Mouse (Mus musculus): ENCODE results near the gene Myo9a.
"Not testable (repeated sequence)": the region's sequence is repeated elsewhere in the genome, so short reads cannot be mapped to it uniquely, and the experiment has no call there.

The Myo9a gene

DNA sequence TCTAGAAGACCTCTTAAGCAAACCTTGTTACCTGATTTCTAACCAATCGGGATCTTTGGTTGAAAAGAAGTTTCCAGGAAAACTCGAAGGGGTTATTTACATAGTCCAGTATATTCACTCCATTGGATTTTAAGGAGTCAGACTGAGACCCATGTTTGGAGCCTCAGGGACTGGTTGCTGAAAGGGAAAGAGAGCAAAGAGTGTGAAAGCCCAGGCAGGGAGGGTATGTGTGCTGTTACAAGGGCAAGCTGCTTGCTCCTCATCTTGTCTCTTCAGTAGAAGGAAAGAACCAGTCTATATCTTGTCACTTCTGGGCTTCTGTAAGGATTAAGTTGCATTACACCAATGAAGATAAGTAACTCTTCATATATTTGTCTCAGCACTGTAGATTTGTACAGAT is 1.3 kb downstream of the Myo9a start:
- no peak for DNase-seq

DNA sequence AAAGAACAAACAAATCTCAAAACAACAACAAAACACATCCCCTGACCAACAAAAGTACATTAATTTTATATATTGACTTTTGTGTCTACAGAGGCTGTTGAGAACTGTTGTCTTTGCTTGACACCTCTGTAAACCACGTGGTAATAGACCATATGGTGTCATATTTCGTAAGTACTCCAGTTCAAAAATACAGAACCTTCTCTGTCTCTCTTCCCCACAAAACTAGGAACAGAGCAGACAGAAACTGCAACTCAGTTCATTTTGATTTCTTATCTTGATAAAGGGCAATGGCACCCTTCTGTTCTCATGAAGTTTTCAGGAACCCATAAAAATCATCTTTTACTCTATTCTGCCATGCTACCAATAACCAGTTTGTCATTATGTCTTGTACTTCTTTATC is 4.5 kb downstream of the Myo9a start:
- DNase-seq: no peak

DNA sequence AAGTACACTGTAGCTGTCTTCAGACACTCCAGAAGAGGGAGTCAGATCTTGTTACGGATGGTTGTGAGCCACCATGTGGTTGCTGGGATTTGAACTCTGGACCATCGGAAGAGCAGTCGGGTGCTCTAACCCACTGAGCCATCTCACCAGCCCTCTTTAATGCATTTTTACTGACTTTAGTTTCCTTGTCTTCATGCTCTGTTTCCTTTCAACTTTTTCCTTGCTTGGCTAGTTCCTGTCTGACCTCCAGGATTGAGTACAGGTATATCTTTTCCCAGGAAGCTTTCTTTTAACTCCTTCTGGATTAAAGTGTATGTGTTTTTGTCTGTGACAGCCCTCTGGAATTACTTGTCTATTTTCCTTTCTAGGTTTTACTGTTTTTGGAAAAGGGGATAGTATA is 6.3 kb downstream of the Myo9a start:
- DNase-seq: not testable (repeated sequence)

DNA sequence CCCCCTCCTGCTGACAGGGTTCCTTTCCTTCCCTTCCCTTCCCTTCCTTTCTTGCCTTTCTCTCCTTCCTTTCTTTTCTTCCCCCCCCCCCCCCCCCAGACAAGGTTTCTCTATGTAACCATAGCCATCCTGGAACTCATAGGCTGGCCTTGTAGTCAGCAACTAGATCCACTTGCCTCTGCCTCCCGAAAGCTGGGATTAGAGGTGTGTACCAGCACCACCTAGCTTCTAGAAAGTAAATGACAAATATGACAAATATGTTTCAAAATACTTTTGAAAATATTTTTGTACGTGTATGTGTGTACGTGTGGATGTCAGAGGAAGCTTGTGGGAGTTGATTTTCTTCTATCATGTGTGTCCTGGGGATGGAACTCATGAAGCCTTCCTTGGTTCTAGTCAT is 9.8 kb downstream of the Myo9a start:
- DNase-seq: no peak

DNA sequence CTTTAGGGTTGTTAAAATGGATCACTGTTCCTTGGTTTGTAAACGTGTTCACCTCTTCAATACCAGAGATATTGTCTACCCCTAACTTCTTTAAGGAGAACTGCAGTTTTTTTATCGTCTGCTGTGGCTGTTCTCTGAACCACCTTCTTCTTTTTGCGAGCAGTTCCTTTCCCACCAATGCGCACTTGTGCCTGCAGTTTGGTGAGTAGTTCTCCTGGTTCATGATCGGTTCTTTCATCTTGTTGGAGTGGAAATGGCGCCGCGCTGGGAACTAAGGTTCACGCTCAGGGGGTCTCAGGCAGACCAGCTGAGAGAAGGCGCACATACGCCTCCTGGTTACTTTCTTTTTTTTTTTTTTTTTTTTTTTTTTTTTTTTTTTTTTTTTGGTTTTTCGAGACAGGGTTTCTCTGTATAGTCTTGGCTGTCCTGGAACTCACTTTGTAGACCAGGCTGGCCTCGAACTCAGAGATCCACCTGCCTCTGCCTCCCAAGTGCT is 16.3 kb downstream of the Myo9a start:
- DNase-seq: not testable (repeated sequence)

DNA sequence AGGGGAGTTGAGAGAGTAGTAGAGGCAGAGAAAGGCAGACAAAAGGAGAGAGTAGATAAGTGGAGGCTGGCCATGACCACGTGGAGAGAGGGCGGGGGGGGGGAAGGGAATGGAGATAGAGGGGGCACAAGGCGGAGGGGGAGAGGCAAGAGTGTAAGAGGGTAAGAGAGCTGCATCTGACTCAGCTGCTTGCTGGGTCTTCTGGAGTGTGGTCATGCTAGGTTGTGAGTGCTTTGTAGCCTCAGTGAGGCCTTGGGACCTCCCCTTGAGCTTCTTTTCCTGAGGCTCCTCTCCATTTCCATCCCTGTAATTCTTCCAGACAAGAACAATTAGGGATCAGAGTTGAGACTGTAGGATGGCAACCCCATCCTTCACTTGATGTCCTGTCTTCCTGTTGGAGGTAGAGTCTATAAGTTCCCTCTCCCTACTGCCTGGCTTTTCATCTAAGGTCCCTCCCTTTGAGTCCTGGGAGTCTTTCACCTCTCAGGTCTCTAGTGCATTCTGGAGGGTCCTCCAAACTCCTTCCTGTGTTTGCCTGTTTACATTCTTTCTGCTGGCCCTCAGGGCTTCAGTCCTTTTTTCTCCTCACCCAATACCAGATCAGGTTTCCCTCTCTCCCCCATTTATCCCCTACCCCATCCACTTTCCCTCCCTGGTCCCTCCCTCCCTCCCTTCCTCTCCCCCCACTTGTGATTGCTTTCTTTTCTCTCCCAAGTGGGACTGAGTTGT is 55.5 kb downstream of the Myo9a start:
- not testable (repeated sequence) for DNase-seq

DNA sequence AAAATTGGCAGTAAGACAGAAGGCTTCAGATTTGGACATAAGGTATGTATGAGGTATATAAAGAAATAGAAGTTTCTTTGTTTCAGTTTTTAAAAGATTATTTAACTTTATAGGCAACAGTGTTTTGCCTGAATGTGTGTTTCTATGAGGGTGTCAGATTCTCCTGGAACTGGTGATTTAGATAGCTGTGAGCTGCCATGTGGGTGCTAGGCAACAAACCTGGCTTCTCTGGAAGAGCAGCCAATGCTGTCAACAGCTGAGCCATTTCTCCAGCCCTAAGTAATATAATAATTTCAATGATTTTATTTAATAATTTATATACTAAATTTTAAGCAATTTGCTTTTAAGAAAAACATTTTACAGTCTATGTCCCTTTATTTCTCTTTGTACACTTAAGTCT is 133.9 kb downstream of the Myo9a start:
- no peak for DNase-seq

DNA sequence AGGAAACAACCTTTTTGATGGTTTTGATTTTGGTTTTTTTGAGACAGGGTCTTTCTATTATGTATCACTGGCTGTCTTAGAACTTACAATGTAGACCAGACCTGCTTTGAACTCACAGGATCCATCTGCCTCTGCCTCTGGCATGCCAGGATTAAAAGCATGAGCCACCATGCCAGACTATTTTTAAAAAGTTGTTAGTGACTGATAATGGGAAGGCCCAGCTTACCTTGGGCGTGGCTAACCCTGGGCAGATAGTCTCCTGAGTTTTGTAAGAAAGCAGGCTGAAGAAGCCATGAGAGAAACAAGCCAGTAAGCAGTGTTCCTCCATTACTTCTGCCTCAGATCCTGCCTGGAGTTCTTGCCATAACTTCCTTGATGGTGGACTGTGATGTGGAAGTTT is 152.7 kb downstream of the Myo9a start:
- no peak for DNase-seq

DNA sequence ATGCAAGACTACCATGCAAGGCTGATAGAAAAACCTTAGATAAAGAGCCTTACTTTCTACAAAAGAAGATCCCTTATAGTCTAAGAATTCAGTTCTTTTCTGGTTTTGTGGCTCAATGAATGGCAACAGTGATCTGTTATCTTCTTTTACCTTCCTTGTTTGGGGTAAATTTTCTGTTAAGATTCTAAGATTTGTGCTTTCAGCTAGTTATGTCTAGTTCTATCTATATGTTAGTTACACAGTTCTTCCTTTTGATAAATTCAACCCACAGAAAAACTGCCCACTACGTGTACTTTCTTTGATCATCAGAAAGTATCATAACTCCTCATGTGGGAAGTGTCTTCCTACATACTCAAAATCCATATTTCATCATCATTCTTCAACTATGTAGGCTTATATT is 164.1 kb downstream of the Myo9a start:
- DNase-seq: no peak

DNA sequence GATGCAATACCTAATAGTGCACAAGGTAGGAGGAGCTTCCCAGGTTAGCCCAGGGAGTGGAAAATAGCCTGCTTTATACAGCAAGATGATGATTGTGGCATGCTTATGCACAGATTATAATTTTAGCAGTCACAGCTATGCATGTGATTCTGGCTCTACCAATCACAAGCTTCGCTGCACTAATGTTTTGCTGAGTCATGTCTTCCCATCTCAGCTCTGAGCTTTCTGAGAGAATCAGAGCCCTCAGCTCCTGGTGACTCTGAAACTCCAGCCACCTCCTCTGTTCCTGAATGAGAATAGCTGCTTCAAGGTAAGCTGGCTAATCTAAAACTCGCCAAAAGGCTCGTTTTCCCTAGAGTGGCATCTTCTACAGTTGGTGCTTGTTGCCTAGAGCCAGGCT is 179.6 kb downstream of the Myo9a start:
- no peak for DNase-seq

DNA sequence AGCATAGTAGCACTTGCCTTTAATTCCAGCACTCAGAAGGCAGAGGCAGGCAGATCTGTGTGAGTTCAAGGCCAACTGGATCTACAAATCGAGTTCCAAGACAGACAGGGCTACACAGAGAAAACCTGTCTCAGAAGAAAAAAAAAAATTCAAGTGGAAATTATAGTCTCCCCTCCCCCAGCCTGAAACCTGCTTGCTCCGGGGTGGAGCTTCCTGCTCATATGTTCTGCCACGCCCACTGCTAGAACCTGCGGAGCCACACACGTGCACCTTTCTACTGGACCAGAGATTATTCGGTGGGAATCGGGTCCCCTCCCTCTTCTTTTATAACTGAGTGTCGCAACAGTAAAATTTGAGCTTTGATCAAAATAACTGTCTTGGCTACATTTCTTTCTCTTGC is 185.2 kb downstream of the Myo9a start:
- not testable (repeated sequence) for DNase-seq

DNA sequence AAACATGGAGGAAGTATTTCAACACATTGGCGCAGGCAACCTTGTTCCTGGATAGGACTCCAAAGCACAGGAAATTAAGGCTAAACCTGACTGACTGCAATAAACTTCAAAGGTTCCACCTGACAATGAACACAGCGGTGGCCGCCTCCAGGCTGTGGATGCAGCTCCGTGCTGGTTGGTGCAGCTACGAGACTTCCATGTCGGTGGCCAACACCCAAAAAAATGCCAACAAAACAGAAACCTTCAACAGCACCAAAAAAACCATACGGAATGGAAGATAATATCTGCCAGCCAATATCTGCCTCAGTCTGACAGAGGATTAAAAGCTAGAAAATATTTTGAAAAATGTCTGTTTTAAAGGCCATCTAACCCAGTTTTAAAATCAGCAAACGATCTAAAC is 187.8 kb downstream of the Myo9a start:
- DNase-seq: no peak

DNA sequence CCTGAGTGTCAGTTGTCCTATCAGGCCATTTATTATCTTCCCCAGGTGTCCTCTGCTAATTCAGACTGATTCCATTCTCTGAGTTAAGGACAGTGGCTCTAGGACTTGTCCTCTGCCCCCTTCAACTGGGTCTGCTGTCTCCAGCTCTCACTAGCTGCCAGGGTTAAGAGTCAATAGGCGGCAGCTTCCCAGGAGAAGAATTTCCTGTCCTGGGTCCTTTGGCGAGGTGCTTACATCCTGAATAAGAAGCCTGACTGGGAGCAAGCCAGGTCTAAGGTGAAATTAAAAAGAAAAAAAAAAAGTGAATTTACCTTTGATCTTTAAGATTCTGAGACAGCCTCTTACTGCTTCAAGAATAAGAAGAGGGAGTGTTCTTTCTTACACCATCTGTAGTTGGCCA is 189.0 kb downstream of the Myo9a start:
- DNase-seq: no peak

DNA sequence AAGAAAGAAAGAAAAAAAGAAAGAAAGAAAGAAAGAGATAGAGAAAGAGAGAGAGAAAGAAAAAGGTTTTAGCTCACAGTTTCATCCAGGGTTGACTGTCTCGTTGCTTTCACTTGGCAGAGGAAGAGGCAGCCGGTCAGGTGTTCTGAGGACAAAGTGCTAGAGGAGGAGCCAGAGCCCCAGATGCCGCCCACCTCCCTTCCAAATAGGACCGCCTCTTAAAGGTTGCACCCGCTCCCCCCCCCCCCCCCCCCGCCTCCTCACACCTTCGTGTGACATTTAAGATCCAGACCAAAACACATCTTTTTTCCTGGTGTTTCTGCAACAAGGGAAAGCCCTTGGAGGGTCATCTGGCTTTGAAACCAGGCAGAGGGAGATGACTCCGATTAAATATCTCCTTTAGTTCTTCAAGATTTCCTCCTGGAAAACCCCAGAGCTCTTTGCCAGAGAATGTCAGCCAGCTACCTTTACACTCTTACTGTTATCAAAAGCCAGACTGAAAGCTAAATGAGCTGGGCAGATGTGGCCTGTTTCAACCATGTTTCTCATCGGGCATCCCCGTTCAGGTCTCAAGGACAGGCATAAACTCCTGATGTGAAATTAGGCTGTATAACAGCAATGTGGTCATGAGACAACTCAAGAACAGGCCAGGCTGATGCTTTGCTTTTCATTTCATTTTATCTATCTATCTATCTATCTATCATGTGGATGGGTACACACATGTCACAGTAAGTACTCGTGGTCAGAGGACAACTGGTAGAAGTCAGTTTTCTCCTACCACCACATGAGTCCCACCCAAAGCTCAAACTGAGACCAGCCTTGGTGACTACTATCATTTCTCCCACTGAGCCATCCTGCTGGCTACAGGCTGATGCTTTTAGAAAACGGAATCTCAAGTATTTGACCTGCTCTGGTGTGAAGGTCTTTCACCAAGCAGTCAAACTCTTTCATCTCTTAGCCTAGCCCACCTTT is 190.5 kb downstream of the Myo9a start:
- DNase-seq: no peak

DNA sequence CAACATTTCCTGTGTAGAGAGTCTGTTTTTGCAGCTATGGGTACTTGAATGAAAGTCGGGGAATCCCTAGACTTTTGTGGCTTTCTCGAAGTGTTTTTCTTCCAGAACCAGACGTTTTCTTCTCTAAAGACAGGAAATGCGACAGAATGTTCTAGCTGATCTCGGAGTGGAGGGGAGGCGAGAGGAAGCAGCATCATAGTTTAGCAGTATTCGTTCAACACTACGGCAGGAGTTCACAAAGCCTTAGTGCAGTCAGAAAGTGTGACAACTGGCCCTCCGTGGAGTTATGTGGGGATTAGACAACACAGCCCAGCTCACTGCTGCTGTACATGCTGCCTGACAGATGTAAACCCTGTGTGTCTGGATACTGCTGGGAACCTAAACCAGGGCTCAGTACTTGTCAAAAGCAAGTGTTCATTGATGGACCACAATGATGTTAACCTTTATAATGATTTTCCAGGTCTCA is 191.2 kb downstream of the Myo9a start:
- DNase-seq: peak; percentile 37

DNA sequence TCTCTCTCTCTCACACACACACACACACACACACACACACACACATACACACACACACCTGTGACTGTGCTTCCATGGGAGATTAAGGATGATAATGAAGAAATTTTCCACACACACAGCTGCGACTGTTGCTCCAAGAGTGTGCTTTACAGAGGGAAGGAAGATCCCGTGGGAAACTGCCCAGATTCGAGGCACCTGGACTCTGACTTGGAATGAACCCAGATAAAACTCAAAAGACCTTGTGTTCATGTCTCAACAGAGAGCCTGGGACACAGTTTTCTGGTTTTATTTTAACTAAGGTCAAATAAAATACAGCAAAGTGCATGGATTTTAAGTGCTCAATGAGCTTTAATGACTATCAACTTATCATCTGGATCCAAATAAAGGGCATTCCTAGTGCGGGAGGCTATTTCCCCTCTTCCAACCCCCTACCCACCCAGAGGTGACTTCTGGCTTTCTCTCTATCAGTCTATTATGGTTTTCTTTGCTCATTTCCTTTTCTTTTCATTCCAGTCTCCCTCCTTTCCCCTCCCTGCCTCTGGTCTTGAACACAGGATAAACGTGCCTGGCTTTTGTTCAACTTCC is 191.9 kb downstream of the Myo9a start:
- DNase-seq: no peak

DNA sequence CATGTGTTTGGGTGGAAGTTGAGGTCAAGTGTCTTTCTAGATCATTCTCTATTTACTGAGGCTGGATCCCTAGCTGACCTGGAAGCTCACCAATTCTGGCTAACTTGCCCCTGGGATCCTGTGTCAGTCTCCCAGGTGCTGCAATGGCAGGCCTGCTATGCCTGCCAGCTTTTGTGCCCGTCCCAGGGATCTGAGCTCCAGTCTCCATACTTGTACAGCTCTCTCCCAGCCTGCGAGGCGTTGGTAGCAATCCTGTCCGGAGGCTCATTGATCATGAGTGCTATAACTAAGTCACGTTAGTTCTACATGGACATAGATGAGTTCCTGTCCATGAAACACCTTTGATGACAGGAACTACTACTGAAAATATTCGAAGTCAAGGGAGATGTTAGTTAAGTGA is 193.1 kb downstream of the Myo9a start:
- DNase-seq: no peak

DNA sequence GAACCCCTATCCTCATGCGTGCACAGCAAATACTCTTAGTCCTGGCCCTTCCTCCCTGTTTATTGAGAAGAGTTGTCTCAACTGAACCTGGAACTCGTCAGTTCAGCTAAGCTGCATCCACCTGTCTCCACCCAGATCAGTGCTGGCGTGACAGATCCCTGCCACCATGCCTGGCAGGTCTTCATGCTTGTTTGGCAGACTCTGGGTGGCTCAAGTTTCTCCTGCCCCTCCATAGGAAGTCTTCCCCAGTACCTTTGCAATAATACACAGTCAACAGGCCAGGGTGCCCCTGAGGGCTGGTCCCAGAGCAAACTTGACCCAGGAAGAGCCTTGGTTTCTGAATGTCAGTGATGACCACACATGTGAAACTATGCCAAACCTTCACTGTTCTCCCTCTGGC is 194.5 kb downstream of the Myo9a start:
- DNase-seq: no peak

DNA sequence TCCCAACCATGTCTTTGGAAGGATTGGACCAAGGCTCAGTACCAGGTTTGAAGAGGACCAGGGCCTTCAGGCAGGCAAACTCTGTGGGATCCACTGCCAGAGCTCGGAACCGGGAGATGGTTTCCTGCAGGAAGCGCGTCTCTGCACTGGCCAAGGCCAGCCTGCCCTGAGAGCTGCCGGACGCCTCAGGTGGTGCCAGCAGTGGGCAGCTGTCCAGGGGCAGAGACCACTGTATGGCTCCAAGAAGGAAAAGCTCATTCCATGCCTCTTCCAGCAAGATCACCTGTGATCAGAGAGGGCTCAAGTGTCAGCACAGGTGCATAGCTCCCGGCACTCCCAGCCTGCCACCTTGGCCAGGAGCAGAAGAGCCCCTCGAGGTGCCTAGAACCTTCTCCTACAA is 196.6 kb downstream of the Myo9a start:
- DNase-seq: peak; percentile 5

DNA sequence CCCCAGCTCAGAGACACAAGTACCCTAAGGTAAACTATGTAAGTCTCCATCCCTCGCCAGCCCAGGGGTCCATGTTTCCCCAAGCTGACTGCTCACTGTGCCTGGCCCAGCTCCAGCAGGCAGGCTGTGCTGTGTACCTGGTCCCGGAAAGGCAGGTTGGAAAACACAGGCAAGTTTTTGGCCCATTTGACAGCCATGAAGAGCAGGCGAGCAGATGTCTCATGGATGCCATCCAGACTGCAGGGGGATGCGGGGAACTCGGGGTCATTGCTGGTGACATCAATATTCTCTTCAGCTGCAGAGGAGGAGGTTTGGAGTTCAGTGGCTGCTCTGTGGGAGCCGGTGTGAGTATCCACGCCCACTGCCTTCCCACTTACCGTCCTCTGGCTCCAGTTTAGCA is 197.5 kb downstream of the Myo9a start:
- no peak for DNase-seq

DNA sequence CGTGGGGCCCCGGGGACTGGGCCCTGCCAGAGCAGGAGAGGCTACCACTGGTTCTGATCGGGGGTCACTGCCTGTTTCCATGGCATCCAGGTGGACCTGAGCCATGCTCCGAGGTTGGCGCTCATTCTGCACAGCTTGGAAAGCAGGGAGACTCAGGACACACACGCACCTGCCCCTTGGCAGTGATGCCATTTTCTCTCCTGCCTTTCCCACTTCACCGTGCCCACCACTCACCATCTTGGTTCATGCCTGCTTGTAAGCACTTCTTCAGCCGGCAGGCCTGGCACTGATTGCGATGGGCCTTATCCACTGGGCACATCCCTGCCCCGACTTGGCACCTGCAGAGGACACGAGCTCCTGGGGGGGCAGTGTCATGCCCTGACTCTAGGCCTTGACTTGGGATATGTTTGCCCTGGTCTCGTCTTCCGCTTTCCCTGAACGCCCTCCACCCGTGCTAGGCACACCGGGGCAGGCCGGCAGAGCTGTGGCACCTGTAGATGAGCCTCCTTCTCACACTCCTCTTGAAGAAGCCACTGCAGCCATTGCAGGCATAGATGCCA is 198.1 kb downstream of the Myo9a start:
- DNase-seq: peak; percentile 7

DNA sequence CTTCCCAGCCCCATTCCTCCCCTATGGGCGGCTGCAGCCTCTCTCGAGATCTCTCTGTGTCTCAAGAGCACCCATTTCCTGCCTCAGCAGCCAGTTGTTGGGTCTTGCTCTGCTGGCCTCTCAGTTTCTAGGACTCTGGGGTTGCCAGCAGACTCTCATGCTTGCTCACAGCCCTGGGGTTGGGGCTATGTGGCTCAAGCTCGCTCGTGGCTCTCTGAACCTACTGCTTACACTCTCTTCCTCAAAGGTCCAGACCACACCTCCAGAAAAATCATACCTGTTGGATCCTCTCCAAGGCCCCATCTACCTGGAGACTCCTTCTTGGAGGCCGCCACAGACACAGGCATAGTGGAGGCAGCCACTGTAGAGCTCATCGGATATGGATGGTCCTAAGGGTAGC is 198.8 kb downstream of the Myo9a start:
- DNase-seq: peak; percentile 6

DNA sequence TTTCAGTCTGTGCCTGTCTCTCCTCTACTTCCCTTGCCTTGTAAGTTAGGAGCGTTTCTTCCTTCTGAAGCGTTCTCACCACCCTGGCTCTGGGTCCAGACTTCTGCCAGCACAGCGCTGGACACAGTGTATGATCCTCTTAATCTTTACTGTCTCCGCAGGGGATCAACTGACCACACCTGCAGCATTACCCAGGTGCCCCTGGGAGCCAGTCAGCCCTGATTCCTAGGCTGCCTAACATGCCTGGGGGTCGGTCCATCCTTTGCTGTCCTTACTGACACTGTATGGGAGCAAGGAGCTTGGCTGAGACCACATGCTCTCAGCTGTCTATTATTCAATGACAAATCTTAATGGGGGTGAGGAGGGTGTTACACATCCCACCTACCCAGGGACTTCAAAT is 199.3 kb downstream of the Myo9a start:
- no peak for DNase-seq
